In genomic region chr2:102001661-102002060, GRCm38 (mm10) we compare ENCODE assay signal across 11 mouse cellular contexts.
A peak's percentile ranks its signal among the peaks of the same experiment; 100 is the strongest.
DNase-seq lines count a peak whose midpoint lies in the region; ATAC-seq and TF ChIP-seq lines count a peak whose summit lies in the region.
"Had no signal": no experiment of that assay in that cellular context is flagged by ENCODE, and none has a peak within 500 bp of the region (broad histone marks: within the 10 kb centered on the region; RNA-seq: fewer than 3 reads in every experiment).

No protein-coding gene starts in this region.

- DNase-seq in heart, postnatal 0 days (ENCODE audit: low spot score), result peak; percentile 29
- DNase-seq in heart, postnatal 14 days, result no peak
- no peak for DNase-seq in stomach, postnatal 0 days (ENCODE audit: low spot score)
- DNase-seq in ovary, postnatal 10 days (ENCODE audit: low spot score), result no peak
- DNase-seq in adrenal gland, adult 2 months, result no peak
- DNase-seq: gastrocnemius, postnatal 14 days; thymus, postnatal 36 days had no signal

- 5% methylated on average over 1 of the region's 1 CpGs for WGBS in heart, postnatal 0 days
- WGBS in stomach, embryonic 16.5 days, result 3% methylated on average over 1 of the region's 1 CpGs
- WGBS in stomach, postnatal 0 days, result 0% methylated on average over 1 of the region's 1 CpGs
- 0% methylated on average over 1 of the region's 1 CpGs for WGBS in lung, embryonic 16.5 days
- 6% methylated on average over 1 of the region's 1 CpGs for WGBS in neural tube, embryonic 15.5 days

- intact Hi-C loops in heart, postnatal 14 days (cut with DNase I), result no loop called here

- H3K4me3 ChIP-seq in heart, postnatal 0 days (ENCODE audit: low read depth, low read length), result no peak overlapping the region
- no peak overlapping the region for H3K4me3 ChIP-seq in stomach, embryonic 16.5 days (replicated peaks; ENCODE audit: low read length)
- H3K4me3 ChIP-seq in stomach, postnatal 0 days (ENCODE audit: low read depth, low read length), result no peak overlapping the region
- no peak overlapping the region for H3K4me3 ChIP-seq in lung, embryonic 16.5 days (ENCODE audit: low read length)
- no peak overlapping the region for H3K4me3 ChIP-seq in neural tube, embryonic 15.5 days (replicated peaks)

- no peaks in the 10 kb centered on the region for H3K27me3 ChIP-seq in heart, postnatal 0 days (ENCODE audit: control insufficient read depth, insufficient read depth, low read length)
- H3K27me3 ChIP-seq in stomach, embryonic 16.5 days (ENCODE audit: control insufficient read depth, insufficient read depth, low read length), result no peaks in the 10 kb centered on the region
- no peaks in the 10 kb centered on the region for H3K27me3 ChIP-seq in stomach, postnatal 0 days (ENCODE audit: control insufficient read depth, insufficient read depth, low read length)
- H3K27me3 ChIP-seq in lung, embryonic 16.5 days (ENCODE audit: control insufficient read depth, insufficient read depth, low read depth, low read length), result no peaks in the 10 kb centered on the region
- H3K27me3 ChIP-seq in neural tube, embryonic 15.5 days (replicated peaks), result no peaks in the 10 kb centered on the region

- H3K4me1 ChIP-seq in heart, postnatal 0 days (ENCODE audit: control insufficient read depth, insufficient read depth), result peaks cover 50% of the 10 kb centered on the region
- peaks cover 44% of the 10 kb centered on the region for H3K4me1 ChIP-seq in stomach, embryonic 16.5 days (ENCODE audit: control insufficient read depth, insufficient read depth, low read length)
- H3K4me1 ChIP-seq in stomach, postnatal 0 days (replicated peaks; ENCODE audit: control insufficient read depth, insufficient read depth), result peaks cover 14% of the 10 kb centered on the region
- H3K4me1 ChIP-seq in lung, embryonic 16.5 days (replicated peaks; ENCODE audit: control insufficient read depth, insufficient read depth, low read length), result peaks cover 49% of the 10 kb centered on the region
- peaks cover 85% of the 10 kb centered on the region for H3K4me1 ChIP-seq in neural tube, embryonic 15.5 days

- ATAC-seq in heart, postnatal 0 days (ENCODE audit: insufficient read depth, low read depth), result no peak
- ATAC-seq in stomach, embryonic 16.5 days (ENCODE audit: insufficient read depth, low FRiP score), result no peak
- ATAC-seq in stomach, postnatal 0 days (ENCODE audit: low FRiP score, low TSS enrichment), result no peak
- no peak for ATAC-seq in lung, embryonic 16.5 days (ENCODE audit: low read depth)
- no peak for ATAC-seq in neural tube, embryonic 15.5 days (ENCODE audit: low FRiP score)

- H3K9ac ChIP-seq in heart, postnatal 0 days (replicated peaks; ENCODE audit: low read depth, low read length), result no peak overlapping the region
- H3K9ac ChIP-seq in stomach, embryonic 16.5 days (ENCODE audit: low read length), result no peak overlapping the region
- no peak overlapping the region for H3K9ac ChIP-seq in stomach, postnatal 0 days (ENCODE audit: low read length)
- H3K9ac ChIP-seq in lung, embryonic 16.5 days (ENCODE audit: low read length), result no peak overlapping the region
- no peak overlapping the region for H3K9ac ChIP-seq in neural tube, embryonic 15.5 days (replicated peaks)

- 0 out of 2 replicates have a peak overlapping the region, but pooled peaks have one; percentile 8 for H3K27ac ChIP-seq in heart, postnatal 0 days (ENCODE audit: low read depth)
- peak overlapping the region; percentile 58 for H3K27ac ChIP-seq in stomach, embryonic 16.5 days (ENCODE audit: low read length)
- H3K27ac ChIP-seq in stomach, postnatal 0 days (replicated peaks), result no peak overlapping the region
- peak overlapping the region; percentile 61 for H3K27ac ChIP-seq in lung, embryonic 16.5 days (ENCODE audit: low read length)
- H3K27ac ChIP-seq in neural tube, embryonic 15.5 days (replicated peaks), result peak overlapping the region; percentile 76; the same call in 1 of the 2 replicates
- H3K27ac ChIP-seq: macrophage had no signal

- H3K9me3 ChIP-seq in heart, postnatal 0 days (replicated peaks; ENCODE audit: control insufficient read depth, low read length), result no peaks in the 10 kb centered on the region
- no peaks in the 10 kb centered on the region for H3K9me3 ChIP-seq in stomach, embryonic 16.5 days (replicated peaks; ENCODE audit: control insufficient read depth, low read length)
- no peaks in the 10 kb centered on the region for H3K9me3 ChIP-seq in stomach, postnatal 0 days (ENCODE audit: control insufficient read depth, low read length)
- H3K9me3 ChIP-seq in lung, embryonic 16.5 days (ENCODE audit: control insufficient read depth, low read length), result no peaks in the 10 kb centered on the region
- no peaks in the 10 kb centered on the region for H3K9me3 ChIP-seq in neural tube, embryonic 15.5 days (replicated peaks)

- no peaks in the 10 kb centered on the region for H3K36me3 ChIP-seq in heart, postnatal 0 days (replicated peaks; ENCODE audit: control insufficient read depth, insufficient read depth, low read length)
- H3K36me3 ChIP-seq in stomach, embryonic 16.5 days (ENCODE audit: control insufficient read depth, insufficient read depth, low read length), result no peaks in the 10 kb centered on the region
- no peaks in the 10 kb centered on the region for H3K36me3 ChIP-seq in stomach, postnatal 0 days (ENCODE audit: control insufficient read depth, insufficient read depth, low read length)
- H3K36me3 ChIP-seq in lung, embryonic 16.5 days (ENCODE audit: control insufficient read depth, insufficient read depth, low read length), result no peaks in the 10 kb centered on the region
- H3K36me3 ChIP-seq in neural tube, embryonic 15.5 days, result no peaks in the 10 kb centered on the region

- TF ChIP-seq CTCF in heart, postnatal 0 days (IDR thresholded peaks at IDR 0.05; ENCODE audit: low read depth), result no peak
- no peak for TF ChIP-seq CTCF in stomach, postnatal 0 days (IDR thresholded peaks at IDR 0.05; ENCODE audit: low read depth)

- H3K4me2 ChIP-seq in heart, postnatal 0 days (ENCODE audit: low read depth, low read length), result peak overlapping the region; percentile 48; the same call in 1 of the 2 replicates
- no peak overlapping the region for H3K4me2 ChIP-seq in stomach, embryonic 16.5 days (ENCODE audit: low read depth, low read length)
- no peak overlapping the region for H3K4me2 ChIP-seq in stomach, postnatal 0 days (replicated peaks; ENCODE audit: low read depth)
- no peak overlapping the region for H3K4me2 ChIP-seq in lung, embryonic 16.5 days (ENCODE audit: low read depth, low read length)
- H3K4me2 ChIP-seq in neural tube, embryonic 15.5 days, result no peak overlapping the region

- no peak for TF ChIP-seq EP300 in heart, postnatal 0 days (IDR thresholded peaks at IDR 0.05; ENCODE audit: low read depth)
- TF ChIP-seq EP300 in stomach, postnatal 0 days (optimal IDR thresholded peaks at IDR 0.05), result no peak
